Mouse (Mus musculus) liver, adult 2 months (tissue): Measurements from ENCODE around the gene Ndufv1. TPM values are rescaled to one million over a fixed set of nuclear protein-coding genes. Genes with fewer than 3 reads are reported as not detected.
A peak's percentile ranks its signal among the peaks of the same experiment; 100 is the strongest.

Experiments used
- DNase-seq: peaks from one replicate; pipeline ENCODE4 v3.0.0-alpha.2; 2011; ENCODE audit warnings: low read depth, low spot score; ENCODE audit errors: extremely low read depth
- H3K27ac ChIP-seq: fragments of 200-500 bp; replicated peaks from 2 replicates; pipeline ENCODE4 v1.5.1; 2012; ENCODE audit warnings: low read depth, mild to moderate bottlenecking, control low read depth, inconsistent platforms, low read length; ENCODE audit not compliant: insufficient read depth
- H3K27me3 ChIP-seq: fragments of 200-500 bp; 2 replicates; pipeline ENCODE4 v1.6.1; 2012; ENCODE audit warnings: mild to moderate bottlenecking, moderate library complexity, low read length, inconsistent platforms; ENCODE audit not compliant: control insufficient read depth, insufficient read depth
- H3K36me3 ChIP-seq: fragments of 200-500 bp; 2 replicates; pipeline ENCODE4 v1.6.1; 2012; ENCODE audit warnings: low read length, inconsistent platforms; ENCODE audit not compliant: control insufficient read depth, insufficient read depth
- H3K4me1 ChIP-seq: fragments of 200-500 bp; 2 replicates; pipeline ENCODE4 v1.6.1; 2011; ENCODE audit warnings: low read length; ENCODE audit not compliant: control insufficient read depth, insufficient read depth
- H3K4me3 ChIP-seq: fragments of 200-500 bp; 2 replicates; pipeline ENCODE4 v1.5.1; 2011; ENCODE audit warnings: low read depth, mild to moderate bottlenecking, control low read depth, low read length, moderate library complexity; ENCODE audit not compliant: insufficient read depth
- H3K79me2 ChIP-seq: fragments of 200-500 bp; 2 replicates; pipeline ENCODE4 v1.6.1; 2012; ENCODE audit warnings: inconsistent platforms, mild to moderate bottlenecking, low read length, moderate library complexity; ENCODE audit not compliant: control insufficient read depth, insufficient read depth
- H3K9ac ChIP-seq: fragments of 200-500 bp; 2 replicates; pipeline ENCODE4 v1.6.1; 2012; ENCODE audit warnings: low read depth, mild to moderate bottlenecking, control low read depth, inconsistent platforms, low read length
- CTCF ChIP-seq: fragments of 200-500 bp; IDR thresholded peaks from 2 replicates; pipeline ENCODE4 v1.5.1; 2011; ENCODE audit warnings: low read depth, low read length, control low read depth
- POLR2A ChIP-seq: fragments of 200-500 bp; IDR thresholded peaks from 2 replicates; pipeline ENCODE4 v1.6.1; 2011; ENCODE audit warnings: low read length, control low read depth; ENCODE audit not compliant: insufficient read depth; ENCODE audit errors: extremely low read depth
- WGBS: fragments of 180-500 bp; shearing (Covaris S2); methylation state at CpG from one replicate; pipeline ENCODE4 v1.1.7; 2018; 5-methylcytosine and 5-hydroxymethylcytosine counted together
- polyA plus RNA-seq: library from polyadenylated mRNA; depleted of rRNA; stranded (reverse); fragments of >200 nt; gene quantifications from 2 replicates; pipeline ENCODE4 v1.2.3, GENCODE M21; 2012
- total RNA-seq: library from RNA; depleted of rRNA; stranded (reverse); fragments of >200 nt; gene quantifications from 2 replicates; pipeline ENCODE4 v1.2.3, GENCODE M21; 2014

Gene Ndufv1
- total and polyA plus RNA-seq, 2 experiments = 189 to 239 TPM

DNA sequence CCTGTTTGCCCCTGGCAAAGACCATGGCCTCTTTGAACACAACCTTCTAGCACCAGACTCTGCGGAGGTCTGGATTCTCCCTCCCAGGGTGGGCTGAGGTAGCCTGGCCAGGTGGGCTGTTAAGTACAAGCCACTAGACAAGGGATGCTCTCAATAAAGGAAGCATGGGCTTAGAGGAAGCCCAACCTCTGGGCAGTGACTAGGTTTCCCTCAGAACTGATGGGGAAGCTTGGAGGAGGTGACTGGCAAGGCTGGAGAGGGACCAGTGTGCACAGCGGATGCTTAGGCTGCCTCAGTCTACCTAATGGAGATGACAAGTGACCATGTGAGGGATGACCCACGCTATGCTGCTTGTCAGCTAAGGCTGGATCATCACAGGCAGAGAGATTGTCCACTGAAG, 20.6 kb downstream of the Ndufv1 start:
- Histone ChIP-seq H3K27me3 (no peaks in the 10 kb centered on the region), H3K9ac (no peak overlapping the region), H3K4me3 (no peak overlapping the region), H3K4me1 (peaks cover 7% of the 10 kb centered on the region), H3K27ac (no peak overlapping the region), H3K79me2 (no peaks in the 10 kb centered on the region), H3K36me3 (peaks cover 3% of the 10 kb centered on the region; the same call in 1 of the 2 replicates)
- 82% methylated on average over 3 of the region's 3 CpGs for WGBS
- TF ChIP-seq POLR2A = no peak
- no peak for DNase-seq

- TF ChIP-seq POLR2A = no peak
- TF ChIP-seq CTCF = no peak
- DNase-seq = no peak
- WGBS = 94% methylated on average over 3 of the region's 3 CpGs
Observed at GRCm38 (mm10) chr19:3991562-3991961, 21.0 kb downstream of the Ndufv1 start.

GRCm38 (mm10) chr19:3990804-3991203, 21.8 kb downstream of the Ndufv1 start:
- Histone ChIP-seq H3K4me3 (no peak overlapping the region), H3K79me2 (no peaks in the 10 kb centered on the region), H3K27me3 (no peaks in the 10 kb centered on the region), H3K27ac (no peak overlapping the region), H3K9ac (no peak overlapping the region), H3K4me1 (peaks cover 13% of the 10 kb centered on the region), H3K36me3 (peaks cover 3% of the 10 kb centered on the region; the same call in 1 of the 2 replicates)
- 78% methylated on average over 6 of the region's 6 CpGs for WGBS
- no peak for DNase-seq
- TF ChIP-seq POLR2A (no peak), CTCF (no peak)

More at GRCm38 (mm10) chr19:3991562-3991961, 21.0 kb downstream of the Ndufv1 start:
- Histone ChIP-seq H3K4me1 (peaks cover 9% of the 10 kb centered on the region), H3K36me3 (peaks cover 3% of the 10 kb centered on the region; the same call in 1 of the 2 replicates), H3K9ac (no peak overlapping the region), H3K27me3 (no peaks in the 10 kb centered on the region), H3K4me3 (no peak overlapping the region), H3K79me2 (no peaks in the 10 kb centered on the region), H3K27ac (no peak overlapping the region)

- H3K9ac ChIP-seq = no peak overlapping the region
- H3K27me3 ChIP-seq = no peaks in the 10 kb centered on the region
- no peak overlapping the region for H3K4me3 ChIP-seq
- H3K27ac ChIP-seq = no peak overlapping the region
- DNase-seq = no peak
- TF ChIP-seq CTCF = peak; percentile 4; the same call in 1 of the 2 replicates
- TF ChIP-seq POLR2A = no peak
- H3K79me2 ChIP-seq = no peaks in the 10 kb centered on the region
- H3K36me3 ChIP-seq = peaks cover 3% of the 10 kb centered on the region; the same call in 1 of the 2 replicates
- peaks cover 28% of the 10 kb centered on the region for H3K4me1 ChIP-seq
- WGBS = 93% methylated on average over 4 of the region's 4 CpGs
Observed at GRCm38 (mm10) chr19:3988750-3989149, 23.9 kb downstream of the Ndufv1 start.

DNA sequence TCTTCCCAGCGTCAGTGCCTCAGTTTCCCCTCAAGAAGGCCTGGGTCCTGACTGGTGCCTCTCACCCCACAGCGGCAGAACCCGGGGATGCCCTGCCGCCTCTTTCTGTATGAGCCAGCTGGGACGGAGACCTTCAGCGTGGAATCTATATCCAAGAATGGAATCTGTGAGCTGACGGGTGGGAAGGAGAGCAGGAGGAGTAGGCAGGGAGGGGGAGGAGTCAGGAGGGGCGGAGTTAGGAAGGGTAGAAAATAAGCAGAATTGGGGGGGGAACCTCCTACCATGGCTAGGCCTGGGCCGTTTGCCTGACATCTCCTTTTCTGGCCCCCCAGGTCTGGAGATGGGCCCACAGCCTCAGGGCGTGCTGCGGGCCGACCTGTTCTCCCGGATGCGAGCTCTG, 24.5 kb downstream of the Ndufv1 start:
- Histone ChIP-seq H3K4me1 (peaks cover 28% of the 10 kb centered on the region), H3K27ac (no peak overlapping the region), H3K36me3 (peaks cover 3% of the 10 kb centered on the region; the same call in 1 of the 2 replicates), H3K9ac (no peak overlapping the region), H3K79me2 (no peaks in the 10 kb centered on the region), H3K4me3 (no peak overlapping the region), H3K27me3 (no peaks in the 10 kb centered on the region)
- TF ChIP-seq CTCF (no peak), POLR2A (no peak)
- DNase-seq = no peak
- WGBS = 95% methylated on average over 14 of the region's 14 CpGs

- Histone ChIP-seq H3K27me3 (no peaks in the 10 kb centered on the region), H3K36me3 (peaks cover 3% of the 10 kb centered on the region; the same call in 1 of the 2 replicates), H3K4me3 (peak within 1 kb of the TSS; percentile 44), H3K27ac (peak within 1 kb of the TSS; percentile 97), H3K4me1 (peaks cover 28% of the 10 kb centered on the region), H3K9ac (peak within 1 kb of the TSS; percentile 71), H3K79me2 (no peaks in the 10 kb centered on the region)
- WGBS = 4% methylated on average over 8 of the region's 8 CpGs
- TF ChIP-seq CTCF = no peak
- TF ChIP-seq POLR2A = peak; percentile 99
- peak; percentile 93 for DNase-seq
Observed at GRCm38 (mm10) chr19:3986334-3986733, 26.3 kb downstream of the Ndufv1 start, which contains the start of gene Acy3. Gene Acy3 (plus strand): TSS chr19:3986570.
